Mouse (Mus musculus) C2C12 (cell line): Measurements from ENCODE around the gene Aldh1l1.

Experiments used
- CTCF ChIP-seq: IDR thresholded peaks from one replicate; pipeline ENCODE4 v1.5.1; 2011; ENCODE audit not compliant: control insufficient read depth, insufficient read depth, insufficient read length
- FOSL1 ChIP-seq: IDR thresholded peaks from one replicate; pipeline ENCODE4 v1.8.0; 2011; ENCODE audit warnings: mild to moderate bottlenecking, low read length; ENCODE audit not compliant: poor library complexity, insufficient read depth, severe bottlenecking
- MAX ChIP-seq: IDR thresholded peaks from one replicate; pipeline ENCODE4 v1.6.1; 2011; ENCODE audit warnings: mild to moderate bottlenecking, control low read depth

DNA sequence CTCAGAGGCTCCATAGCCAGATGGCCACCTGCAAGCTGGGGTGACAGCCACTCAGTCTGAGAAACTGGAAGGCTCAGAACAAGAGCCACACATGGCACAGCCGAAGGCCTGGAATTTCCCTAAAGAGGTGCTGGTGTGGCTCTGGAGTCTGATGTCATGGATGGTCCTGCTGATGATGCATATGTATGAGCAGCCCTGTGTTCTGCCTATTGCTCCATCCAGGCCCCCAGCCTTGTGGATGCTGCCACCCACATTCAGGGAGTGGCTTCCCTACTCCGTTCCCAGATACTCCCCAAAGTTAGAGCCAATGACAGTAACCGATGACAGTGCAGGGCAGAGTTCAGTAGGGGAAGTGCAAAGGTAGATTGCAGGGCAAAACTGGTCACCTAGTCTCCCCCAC, 91.9 kb downstream of the Aldh1l1 start:
- TF ChIP-seq CTCF (no peak), MAX (no peak), FOSL1 (no peak)
